Mouse (Mus musculus): Measurements from ENCODE around the gene Hspe1. TPM values are rescaled to one million over a fixed set of nuclear protein-coding genes. Genes with fewer than 3 reads are reported as not detected.

Gene Hspe1
- total RNA-seq, 4 experiments from 2014 or later = 89.1 to 123 (median 107) TPM

GRCm38 (mm10) chr1:55132308-55132707 is 44.4 kb downstream of the Hspe1 start:
- DNase-seq (ENCODE audit: low spot score in 2 of 2) = no peak

GRCm38 (mm10) chr1:55133173-55133572 is 45.2 kb downstream of the Hspe1 start:
- DNase-seq (ENCODE audit: low spot score in 2 of 2) = no peak

- DNase-seq (ENCODE audit: low spot score in 2 of 2) = no peak
Observed at GRCm38 (mm10) chr1:55134301-55134700, 46.4 kb downstream of the Hspe1 start.

- DNase-seq (ENCODE audit: low spot score in 2 of 2) = no peak
Observed at GRCm38 (mm10) chr1:55135846-55136245, 47.9 kb downstream of the Hspe1 start.

Other genes with a start within 250 kb of the Hspe1 start
- gene Ankrd44, start 161.7 kb upstream of the Hspe1 start, total RNA-seq (2022) = 10 to 100 TPM; 11.5 to 27.2 (median 18.7) TPM
- 100 to 1,000 TPM; 160 to 177 (median 169) TPM for gene Sf3b1, start 60.7 kb upstream of the Hspe1 start, total RNA-seq (2022)
- 10 to 100 TPM; 20.4 to 25.3 (median 23.6) TPM for gene Coq10b, start 35.4 kb upstream of the Hspe1 start, total RNA-seq (2022)
- 100 to 1,000 TPM; 155 to 181 (median 164) TPM for gene Hspd1, start 111 bp downstream of the Hspe1 start, total RNA-seq (2022)
- 10 to 100 TPM; 56.8 to 62.9 (median 58.1) TPM for gene Mob4, start 43.1 kb downstream of the Hspe1 start, total RNA-seq (2022)
- 10 to 100 TPM; 32.0 to 37.6 (median 32.9) TPM for gene Rftn2, start 138.7 kb downstream of the Hspe1 start, total RNA-seq (2022)
- gene Mars2, start 149.0 kb downstream of the Hspe1 start, total RNA-seq (2022) = 1 to 10 TPM; 8.3 to 9.0 (median 8.6) TPM

All from layer of hippocampus, adult 8-10 months (tissue).